Mouse (Mus musculus): Measurements from ENCODE around the gene Vmn2r56.
"Not testable (repeated sequence)": the region's sequence is repeated elsewhere in the genome, so short reads cannot be mapped to it uniquely, and the experiment has no call there.

GRCm38 (mm10) chr7:12640219-12640618 lies 94.6 kb downstream of the Vmn2r56 start, which contains the start of gene Vmn2r54:
- not testable (repeated sequence) for TF ChIP-seq CTCF (IDR thresholded peaks at IDR 0.05; ENCODE audit: borderline replicate concordance, insufficient read depth, low read depth, low read length); POLR2A (IDR thresholded peaks at IDR 0.05; ENCODE audit: borderline replicate concordance, insufficient read depth, low read length)

Measured in cerebellum, adult 2 months (tissue).